Mouse (Mus musculus): ENCODE results near the gene Mmp17.
A peak's percentile ranks its signal among the peaks of the same experiment; 100 is the strongest.

Mmp17 gene

DNA sequence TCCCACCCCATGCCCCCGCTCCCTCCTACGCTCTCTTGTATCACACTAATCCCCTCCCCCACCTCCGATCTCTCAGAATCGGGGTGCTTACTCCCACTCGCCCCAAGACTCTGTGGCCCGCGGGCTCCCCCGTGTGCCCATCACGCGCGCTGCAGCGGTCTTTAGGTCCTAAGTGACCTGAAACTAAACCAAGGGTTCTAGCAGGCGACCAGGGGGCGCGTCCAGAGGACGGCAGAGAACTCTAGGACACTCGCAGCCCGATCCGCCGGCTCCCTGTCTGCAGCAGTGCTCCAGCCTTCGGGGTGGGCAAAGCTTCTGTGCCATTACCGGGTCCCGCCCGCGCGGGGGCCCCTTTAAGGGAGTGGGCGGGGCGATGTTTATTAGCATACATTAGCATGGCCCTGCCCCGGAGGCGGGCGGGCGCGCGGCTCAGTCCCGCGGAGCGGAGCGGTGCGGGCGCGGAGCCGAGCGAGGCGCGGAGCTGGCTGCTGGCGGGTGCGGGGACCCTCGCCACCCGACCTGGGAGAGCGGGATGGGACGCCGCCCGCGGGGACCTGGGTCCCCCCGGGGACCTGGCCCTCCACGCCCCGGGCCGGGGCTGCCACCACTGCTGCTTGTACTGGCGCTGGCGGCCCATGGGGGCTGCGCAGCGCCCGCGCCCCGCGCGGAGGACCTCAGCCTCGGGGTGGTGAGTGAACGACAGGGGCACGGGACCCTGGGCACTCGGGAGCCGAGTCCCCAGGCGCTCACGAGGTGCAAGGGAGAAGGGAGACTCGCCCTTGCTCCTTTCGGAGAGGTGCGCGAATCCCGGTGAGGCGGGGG is at the start of gene Mmp17:
Mmp17 (plus strand) TSS at position 409 of the 822 bp plus-strand sequence.
- DNase-seq, result peak; percentile 92

DNA sequence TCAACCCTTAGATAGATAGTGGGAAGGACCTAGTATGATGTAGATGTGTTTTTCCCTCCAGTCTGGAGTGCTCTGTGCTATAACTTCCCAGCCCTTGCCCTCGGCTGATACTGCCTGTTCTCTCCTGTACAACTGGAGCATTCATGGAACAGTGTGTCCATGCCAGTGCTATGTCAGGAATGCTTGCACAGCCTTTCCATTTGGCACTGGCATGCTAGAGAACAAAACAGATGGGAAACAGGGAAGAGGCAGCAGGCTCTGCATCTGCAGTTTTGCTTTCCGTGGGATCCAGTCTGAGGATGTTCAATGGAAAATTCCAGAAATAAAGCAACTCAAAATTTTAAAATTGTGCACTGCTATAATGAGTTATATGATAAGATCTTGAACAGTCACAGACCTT is 49.5 kb upstream of the Mmp17 start:
- peak; percentile 70 for DNase-seq

DNA sequence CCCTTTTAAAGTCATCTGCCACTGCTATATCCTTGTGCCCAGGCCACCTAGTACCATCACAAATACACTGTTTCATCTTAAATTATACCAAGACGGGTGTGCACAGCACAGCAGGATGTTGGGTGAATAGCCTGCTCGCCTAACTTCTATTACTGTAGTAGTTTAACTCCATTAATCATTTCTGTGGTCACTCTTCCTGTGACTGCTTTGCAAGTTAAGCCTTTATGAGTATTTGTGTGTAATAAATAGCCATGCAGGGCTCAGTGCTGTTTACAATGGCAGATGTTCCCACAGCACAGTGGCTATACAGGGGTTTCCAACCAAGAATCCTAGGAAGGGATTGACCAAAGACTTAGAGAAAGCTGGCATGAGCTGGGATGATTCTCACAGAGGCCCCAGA is 48.9 kb upstream of the Mmp17 start:
- DNase-seq, result no peak

DNA sequence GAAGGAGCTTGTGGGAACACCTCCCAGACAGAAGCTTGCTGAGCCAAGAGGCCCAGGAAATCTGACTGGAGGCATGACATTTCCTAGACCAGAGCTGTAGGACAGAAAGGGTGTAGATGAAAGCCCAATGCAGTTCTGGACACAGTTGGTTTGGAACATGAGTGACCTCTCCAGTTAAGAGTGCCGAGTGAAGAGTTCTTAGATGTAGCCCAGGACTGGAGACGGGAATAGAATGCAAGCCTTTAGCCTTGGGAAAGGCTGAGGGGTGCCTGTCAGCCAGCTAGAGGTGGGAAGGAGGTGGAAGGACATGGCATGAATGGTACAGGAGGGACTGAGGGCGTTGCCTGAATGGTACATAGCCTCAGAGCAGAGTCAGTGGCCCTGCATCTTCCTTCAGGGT is 48.5 kb upstream of the Mmp17 start:
- no peak for DNase-seq

DNA sequence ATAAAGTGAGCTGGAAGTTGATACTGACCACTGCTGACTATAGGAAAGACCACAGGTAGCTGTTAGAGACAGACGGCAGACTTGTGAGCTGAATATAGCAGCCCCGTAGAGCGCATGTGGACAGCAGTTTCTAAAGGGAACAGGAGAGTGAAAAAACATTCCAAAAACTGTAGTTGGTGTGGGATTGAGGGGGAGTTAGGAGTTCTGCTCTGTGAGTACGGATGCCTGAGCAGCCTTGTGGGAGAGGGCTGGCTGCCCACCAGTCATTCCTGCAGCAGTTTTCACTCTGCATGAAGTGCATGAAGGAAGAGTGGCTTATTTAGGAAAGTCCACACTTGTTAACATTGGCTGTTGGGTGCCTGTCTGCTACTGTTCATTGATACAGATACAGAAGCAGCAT is 45.1 kb upstream of the Mmp17 start:
- no peak for DNase-seq

DNA sequence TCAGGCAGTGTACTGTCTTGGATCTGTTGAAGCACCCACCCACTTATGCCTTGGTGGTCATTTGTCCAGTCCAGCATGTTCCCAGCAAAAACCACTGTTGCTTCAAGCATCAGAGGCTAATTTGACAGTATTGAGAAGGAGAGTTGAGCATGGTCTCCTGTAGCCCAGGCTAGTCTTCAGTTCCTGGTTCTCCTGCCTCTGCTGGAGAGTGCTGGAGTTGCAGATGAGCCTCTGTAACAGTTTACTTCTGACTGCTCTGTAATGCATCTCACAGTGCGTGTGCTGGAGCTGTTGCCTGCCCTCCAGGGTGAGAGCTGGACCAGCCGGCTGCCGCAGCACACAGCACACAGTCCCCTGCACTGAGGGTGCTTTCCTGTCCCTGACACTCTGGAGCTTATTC is 41.7 kb upstream of the Mmp17 start:
- no peak for DNase-seq

DNA sequence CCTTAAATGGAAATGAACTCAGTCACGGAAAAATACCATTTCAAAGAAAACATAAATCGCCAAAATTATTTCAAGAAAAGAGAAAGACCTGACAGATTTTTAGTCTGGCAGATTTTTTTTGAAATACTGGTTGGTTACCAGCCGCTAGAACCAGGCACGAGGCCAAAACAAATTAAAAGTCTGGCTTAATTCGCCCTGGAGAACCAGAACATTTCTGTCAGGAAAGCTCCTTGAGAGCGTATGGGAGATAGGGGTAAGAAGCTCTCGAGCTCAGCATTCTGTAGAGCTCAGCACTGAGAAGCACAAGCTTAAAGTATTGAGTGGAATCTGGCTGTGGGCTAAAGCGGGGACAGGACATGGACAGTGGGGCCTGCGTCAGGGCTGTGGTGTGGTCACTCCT is 38.2 kb upstream of the Mmp17 start:
- no peak for DNase-seq

DNA sequence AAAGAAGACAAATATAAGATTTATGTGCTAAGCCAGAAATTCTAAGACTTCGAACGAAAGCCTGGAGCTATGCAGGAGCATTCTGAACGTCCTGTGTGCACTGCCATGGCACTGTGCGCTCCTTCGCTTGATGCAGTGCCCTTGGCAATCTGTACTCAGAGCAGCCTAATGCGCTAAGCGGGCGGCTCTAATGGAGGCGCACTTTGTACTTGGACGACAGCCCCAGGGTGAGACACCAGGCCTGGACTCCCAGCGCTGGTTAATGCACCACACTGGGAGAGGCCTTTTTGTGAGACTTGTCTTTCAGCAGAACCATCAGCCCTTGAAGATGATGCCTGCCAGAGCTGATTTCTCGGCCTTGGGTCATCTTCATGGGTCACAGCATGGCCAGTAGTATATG is 34.3 kb upstream of the Mmp17 start:
- DNase-seq, result no peak

DNA sequence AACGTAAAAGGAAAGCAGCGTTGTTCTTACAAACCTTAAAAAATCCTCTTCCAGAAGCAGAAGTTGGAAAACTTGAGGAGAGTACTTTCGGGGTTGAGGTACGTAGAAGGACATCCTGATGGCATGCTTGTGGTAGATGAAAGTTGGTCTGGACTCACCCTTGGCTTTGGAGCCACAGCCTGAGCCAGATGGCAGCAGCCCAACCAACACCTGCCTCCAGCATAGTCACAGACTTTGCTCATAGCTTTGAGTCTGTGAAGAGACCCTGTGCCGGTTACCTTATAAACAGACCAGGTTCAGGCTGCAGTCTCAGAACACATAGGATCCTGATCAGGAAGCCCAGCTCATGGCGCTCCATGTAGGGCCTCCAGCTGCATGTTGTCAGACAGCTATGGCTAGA is 33.2 kb upstream of the Mmp17 start:
- no peak for DNase-seq

DNA sequence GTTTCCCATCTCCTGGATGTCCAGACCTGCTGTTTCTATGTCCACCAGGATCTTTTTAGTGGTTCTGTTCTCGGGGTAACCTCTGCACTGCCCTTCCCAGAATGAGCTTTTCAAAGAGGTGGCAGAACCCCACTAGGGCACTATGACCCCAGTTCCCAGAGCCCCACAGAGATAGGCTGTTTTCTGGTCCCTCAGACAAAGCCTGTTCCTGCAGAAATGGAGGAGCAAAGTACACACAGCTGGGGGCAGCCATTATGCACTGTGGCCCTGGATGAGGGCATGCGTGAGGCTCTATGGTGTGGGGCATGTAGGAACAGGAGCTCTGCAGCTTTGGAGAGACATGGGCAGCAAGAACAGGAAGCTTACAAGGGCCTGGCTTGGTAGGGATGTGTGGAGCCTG is 32.0 kb upstream of the Mmp17 start:
- DNase-seq, result no peak

DNA sequence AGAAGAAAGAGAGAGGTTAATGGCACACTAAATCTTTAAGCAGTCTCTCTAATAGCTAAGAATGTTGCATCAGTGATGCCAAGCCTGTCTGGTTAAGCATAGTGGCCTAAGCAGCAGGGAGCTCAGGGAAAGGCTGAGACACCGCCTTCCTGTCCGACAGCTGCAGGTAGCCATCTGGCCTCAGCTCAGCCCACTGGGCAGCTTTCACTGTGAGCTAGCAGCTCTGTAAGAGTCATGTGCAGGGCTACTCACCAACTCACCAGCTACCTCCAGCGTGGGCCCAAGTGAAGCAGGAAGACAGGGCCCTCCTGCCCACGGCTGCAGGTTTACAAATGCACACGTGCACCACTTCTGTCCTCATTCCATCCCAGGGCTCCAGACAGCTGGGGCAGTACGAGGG is 30.3 kb upstream of the Mmp17 start:
- DNase-seq, result no peak

DNA sequence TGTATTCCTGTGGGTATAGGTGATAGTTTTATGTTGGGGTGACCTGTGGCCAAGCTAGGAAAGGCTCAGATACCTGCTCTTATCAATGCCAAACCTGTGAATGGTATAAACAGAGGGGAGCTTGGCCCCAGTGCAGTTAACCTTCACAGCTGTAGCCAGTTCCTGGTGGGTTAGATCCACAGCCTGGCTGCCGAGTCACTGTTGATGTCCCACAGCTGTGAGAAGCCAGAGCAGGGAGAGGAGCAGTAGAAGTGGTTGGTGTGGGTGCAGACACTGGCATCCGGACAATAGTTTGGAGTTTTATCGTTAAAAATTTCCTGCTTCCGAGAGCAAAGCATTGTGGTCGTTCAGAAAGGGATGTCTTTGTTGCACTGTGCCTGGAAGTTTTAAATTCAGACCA is 25.4 kb upstream of the Mmp17 start:
- no peak for DNase-seq

DNA sequence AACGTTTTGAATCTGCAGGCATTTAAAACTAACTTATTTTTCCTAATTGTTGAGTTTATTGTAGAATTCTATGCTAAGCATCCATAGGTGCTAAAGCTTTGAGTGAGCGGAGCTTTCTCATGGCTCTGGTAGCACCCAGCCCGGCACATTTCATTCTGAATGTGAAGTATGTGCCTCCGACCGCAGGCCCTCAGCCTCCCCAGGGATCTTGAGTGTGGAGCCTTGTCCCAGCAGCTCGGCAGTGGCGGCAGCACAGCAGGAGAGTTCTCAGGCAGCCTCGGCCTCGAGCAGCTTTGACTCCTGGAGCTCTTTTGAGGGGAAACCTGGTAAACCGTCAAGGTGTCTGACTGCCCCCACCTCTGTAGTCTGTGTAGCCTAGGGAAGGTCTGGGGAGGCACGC is 24.7 kb upstream of the Mmp17 start:
- no peak for DNase-seq

DNA sequence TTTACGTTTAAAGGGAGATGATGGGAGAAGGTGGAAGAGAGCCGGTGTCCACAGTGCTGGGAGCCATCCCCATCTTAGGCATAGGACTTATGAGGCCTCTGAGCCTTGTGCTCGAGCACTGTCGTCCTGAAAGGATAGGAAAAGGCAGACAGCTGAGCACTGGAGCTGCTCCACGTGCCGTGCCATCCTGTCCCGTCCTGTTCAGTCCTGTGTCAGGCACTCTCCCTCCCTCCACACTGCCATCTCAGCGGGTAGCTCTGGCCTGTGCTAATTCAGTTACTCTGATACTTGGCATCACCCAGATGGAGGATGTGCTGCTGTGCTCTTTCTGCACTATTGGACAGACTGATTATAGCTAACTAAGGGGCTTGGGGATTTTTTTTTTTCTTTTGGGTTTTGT is 21.6 kb upstream of the Mmp17 start:
- DNase-seq, result no peak

DNA sequence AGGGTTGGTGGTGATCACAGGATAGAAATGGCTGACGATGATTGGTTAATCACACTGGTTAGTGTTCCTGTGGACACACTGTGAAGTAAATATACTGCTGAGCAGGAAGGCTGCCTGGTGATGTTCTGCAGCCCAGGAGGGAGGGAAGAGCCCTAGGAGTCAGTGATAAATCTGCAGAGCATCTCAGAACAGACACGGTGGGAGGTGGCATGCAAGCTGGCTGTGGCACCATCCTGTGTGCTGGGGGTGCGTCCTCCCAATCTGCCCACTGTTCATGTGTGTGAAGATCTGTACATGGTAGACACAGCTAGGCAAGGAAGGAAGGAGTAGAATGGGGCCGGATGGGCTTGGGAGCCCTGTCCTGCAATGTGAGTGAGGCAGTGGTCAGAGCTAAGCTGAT is 15.4 kb upstream of the Mmp17 start:
- DNase-seq, result no peak

DNA sequence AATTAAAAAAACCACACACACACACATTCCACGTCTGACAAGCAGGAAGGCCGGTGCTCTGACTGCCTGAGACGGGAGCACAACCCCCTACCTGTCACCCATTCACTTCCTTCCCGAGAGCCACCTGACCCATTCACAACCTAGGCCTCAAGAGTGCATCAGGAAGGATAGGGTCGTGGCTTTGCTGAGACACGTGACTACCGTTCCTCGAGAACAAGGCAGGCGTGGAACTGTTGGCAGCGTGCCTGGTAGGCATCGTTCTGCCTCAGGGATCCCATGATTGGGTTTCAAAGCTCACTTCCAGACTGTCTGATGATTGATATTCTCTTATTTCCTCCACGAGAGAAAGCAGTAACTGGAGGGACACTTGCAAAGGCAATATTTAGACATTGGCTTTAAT is 5.8 kb upstream of the Mmp17 start:
- DNase-seq, result no peak

DNA sequence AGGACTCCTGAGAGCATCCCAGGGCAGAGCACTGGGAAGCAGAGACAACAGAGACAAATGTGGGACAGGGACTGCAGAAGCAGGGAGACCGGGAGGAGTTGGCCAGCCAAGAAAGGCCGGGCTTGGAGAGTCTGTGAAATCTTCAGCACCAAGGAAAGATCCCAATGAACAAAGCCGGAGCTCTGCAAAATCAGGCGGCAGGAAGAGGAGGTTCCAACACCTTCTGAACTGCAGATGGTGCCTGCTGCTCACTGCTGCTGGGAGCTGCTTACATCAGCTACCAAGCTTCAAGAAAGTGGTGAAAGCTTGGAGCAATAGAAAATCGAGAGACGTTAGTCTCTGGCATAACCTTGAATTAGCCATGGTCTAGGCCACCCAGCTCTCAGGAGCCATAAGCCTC is 3.9 kb upstream of the Mmp17 start:
- DNase-seq, result no peak

DNA sequence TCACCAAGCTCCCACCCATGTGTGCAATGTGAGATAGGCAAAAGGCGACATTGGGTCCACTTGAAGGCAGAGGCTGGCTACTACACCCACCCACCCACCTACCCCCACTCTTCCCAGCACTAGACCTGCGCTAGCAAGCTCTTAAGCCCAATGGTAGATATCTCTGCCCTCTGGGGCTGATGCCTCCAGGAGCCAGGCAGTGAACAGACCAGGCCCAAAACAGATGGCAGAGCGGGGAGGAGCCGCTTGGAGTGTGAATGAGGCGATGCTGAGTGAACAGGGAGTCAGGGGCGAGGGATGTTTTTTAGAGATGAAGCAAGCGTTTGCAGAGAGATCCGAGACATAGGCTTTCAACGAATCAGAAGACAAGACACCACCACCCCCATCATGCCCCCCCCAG is 3.4 kb upstream of the Mmp17 start:
- DNase-seq, result no peak

DNA sequence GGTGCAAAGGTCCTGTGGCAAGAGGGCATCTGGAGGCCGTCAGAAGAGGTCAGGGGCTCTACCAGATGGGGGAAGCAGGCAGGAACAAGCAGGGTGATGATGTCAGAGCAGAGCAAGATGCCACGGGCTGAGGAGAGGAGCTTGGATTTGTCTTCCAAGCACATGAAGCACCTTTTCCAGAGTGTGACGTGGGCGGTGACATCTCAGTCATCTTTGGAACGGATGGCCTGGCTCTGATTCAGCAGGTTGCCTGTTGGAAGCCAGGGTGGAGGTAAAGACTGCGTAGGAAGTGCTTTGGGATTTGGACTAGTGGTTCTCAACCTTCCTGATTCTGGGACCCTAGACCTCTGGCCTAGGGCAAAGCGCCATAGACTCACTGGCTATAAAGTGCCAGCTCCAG is 3.0 kb upstream of the Mmp17 start:
- DNase-seq, result no peak

DNA sequence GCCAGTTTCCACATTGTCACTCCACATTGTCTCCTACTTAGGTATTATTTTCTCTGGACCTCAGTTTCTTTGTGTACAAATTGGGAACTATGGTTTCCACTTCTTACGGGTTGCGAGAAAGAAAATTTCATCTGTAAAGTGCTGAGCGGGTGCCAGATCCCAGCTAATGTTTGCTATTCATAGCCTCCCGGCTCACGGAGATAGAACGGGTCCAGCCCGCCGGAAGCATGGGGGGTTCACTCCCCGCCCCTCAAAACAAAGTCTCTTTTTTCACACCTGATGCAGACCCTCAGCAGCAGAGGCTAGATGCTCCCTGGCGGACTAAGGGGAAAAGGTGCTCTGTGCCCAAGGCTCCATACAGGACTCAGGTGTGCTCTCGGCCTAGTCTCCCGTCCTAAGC is 638 bp upstream of the Mmp17 start:
- DNase-seq, result no peak

DNA sequence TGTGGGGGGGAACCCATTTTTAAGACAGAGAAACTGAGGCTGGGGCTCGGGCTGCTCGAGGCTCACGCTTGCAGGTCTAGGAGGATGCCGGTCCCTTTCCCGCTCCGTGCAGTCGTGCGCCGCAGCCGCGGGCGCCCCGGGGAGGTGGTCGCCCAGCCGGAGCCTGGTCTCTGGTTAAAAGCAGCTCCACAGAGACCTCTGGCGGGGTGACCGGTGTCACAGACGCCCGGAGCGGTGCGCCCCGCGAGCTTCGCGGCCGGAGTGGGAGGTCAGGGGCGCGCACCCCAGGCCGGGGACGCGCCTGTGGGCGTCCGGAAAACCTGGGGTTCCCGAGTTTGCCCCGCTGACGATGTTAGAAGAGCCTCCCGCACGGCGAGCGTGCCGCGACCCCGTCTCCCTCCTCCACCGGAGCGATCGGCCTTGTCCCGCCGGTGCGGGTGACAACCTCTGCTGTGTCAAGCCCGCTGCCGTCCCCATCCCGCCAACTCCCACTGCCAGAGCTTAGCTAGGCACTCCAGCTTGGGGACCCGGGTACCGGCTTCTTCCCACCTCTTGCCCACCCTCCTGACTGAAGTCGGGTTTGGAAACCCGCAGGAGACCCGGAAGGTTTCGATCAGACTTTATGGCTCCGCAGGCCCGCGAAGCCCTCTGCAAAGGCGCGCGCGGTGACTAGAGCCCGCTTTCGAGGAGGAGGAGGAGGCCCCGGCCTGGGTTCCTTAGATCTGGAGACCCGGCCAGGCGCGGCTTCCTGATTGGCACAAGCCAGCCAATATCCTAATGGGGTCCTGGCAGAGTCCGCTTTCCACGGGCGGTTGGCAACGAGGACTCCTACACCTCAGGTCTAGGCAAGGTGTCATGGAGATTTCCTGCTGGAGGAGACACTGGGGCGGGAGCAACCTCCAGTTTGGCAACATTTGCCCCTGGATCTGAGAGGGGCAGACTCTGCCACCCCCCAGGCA is 893 bp downstream of the Mmp17 start:
- DNase-seq, result peak; percentile 11

DNA sequence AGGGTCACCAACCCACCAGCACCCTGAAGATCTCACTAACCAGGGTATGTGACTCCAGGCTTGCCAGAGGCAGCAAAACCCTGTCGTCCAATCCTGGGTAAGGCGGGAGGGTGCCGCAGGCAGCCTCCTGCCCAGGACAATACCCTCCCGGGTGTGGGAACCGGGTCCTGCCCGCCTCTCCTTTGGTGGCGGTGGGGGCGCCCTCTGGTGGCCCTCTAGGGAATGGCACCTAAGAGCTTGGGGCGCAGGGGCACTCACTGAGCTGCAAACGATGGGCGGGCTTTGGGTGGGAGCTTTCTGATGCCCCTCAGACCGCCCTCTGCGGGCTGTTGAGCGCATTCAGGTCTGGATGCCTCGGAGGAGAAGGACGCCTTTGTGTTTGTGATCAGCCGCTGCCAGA is 2.0 kb downstream of the Mmp17 start:
- peak; percentile 83 for DNase-seq

DNA sequence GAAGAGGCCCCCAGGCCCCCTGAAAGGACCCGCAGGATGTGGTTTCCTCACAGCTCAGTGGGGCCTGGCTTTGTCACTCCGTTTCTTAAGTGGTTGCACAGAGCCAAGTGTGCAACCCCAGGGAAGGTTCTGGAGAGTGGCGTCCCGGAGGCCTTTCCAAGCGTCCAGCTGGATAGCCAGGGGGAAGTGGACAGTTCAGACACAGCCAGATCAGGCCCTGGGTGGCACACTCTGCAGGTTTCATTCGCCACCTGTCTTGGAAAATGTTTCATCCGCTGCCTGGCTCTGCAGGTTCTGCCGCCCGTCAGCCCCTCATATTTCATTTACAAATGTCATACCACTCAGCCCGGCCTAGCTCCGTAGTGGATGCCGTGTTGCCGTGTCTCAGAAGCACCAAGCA is 2.5 kb downstream of the Mmp17 start:
- DNase-seq, result no peak

DNA sequence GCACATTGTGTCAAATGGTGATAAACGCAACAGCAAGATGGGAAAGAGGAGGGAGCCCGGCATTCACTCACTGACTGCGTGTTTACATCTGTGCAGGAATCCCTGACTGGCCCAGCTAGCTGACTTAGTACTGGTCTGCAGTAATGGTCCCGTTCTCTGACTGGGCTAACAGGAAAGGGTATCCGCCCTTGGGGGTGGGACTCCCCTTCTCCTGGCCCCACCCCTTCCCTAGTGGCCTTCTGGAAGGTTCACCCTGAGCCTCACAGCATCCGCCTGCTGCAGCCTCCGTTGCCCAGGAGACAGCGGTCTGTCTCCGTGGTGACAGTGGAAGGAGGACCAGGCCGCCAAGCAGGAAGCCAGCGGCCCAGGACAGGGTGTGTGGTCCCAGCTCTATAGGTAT is 6.9 kb downstream of the Mmp17 start:
- DNase-seq, result no peak
